Mouse (Mus musculus): Measurements from ENCODE around the gene Gm10382. TPM values are rescaled to one million over a fixed set of nuclear protein-coding genes. Genes with fewer than 3 reads are reported as not detected.

Gm10382 gene
- polyA plus RNA-seq, 1 experiment = 0.53 TPM

- TF ChIP-seq FLI1 (IDR thresholded peaks at IDR 0.05; ENCODE audit: low read length) = no peak
- no peak for TF ChIP-seq GATA1 (IDR thresholded peaks at IDR 0.05; ENCODE audit: borderline replicate concordance, low read length)
- Histone ChIP-seq H3K4me1 (peaks cover 34% of the 10 kb centered on the region), H3K4me3 (replicated peaks) (no peak overlapping the region), H3K9me3 (peaks cover 21% of the 10 kb centered on the region), H3K27me3 (replicated peaks) (peaks cover 19% of the 10 kb centered on the region), H3K36me3 (replicated peaks; ENCODE audit: low read length) (no peaks in the 10 kb centered on the region)
Observed at GRCm38 (mm10) chr5:125368156-125368555, 21.0 kb upstream of the Gm10382 start.

GRCm38 (mm10) chr5:125368568-125368967, 20.6 kb upstream of the Gm10382 start:
- TF ChIP-seq FLI1 (IDR thresholded peaks at IDR 0.05; ENCODE audit: low read length) = no peak
- no peak for TF ChIP-seq GATA1 (IDR thresholded peaks at IDR 0.05; ENCODE audit: borderline replicate concordance, low read length)
- H3K4me1 ChIP-seq = peaks cover 34% of the 10 kb centered on the region
- no peaks in the 10 kb centered on the region for H3K36me3 ChIP-seq (replicated peaks; ENCODE audit: low read length)

GRCm38 (mm10) chr5:125370950-125371693, 18.0 kb upstream of the Gm10382 start:
- Histone ChIP-seq H3K9me3 (peaks cover 22% of the 10 kb centered on the region), H3K27me3 (replicated peaks) (peaks cover 7% of the 10 kb centered on the region), H3K36me3 (replicated peaks; ENCODE audit: low read length) (no peaks in the 10 kb centered on the region), H3K4me3 (replicated peaks) (no peak overlapping the region), H3K4me1 (peaks cover 27% of the 10 kb centered on the region)
- no peak for TF ChIP-seq FLI1 (IDR thresholded peaks at IDR 0.05; ENCODE audit: low read length)
- no peak for TF ChIP-seq GATA1 (IDR thresholded peaks at IDR 0.05; ENCODE audit: borderline replicate concordance, low read length)

More at GRCm38 (mm10) chr5:125368568-125368967, 20.6 kb upstream of the Gm10382 start:
- peaks cover 17% of the 10 kb centered on the region for H3K27me3 ChIP-seq (replicated peaks)
- peaks cover 24% of the 10 kb centered on the region for H3K9me3 ChIP-seq
- H3K4me3 ChIP-seq (replicated peaks) = no peak overlapping the region

GRCm38 (mm10) chr5:125372027-125372426, 17.1 kb upstream of the Gm10382 start:
- H3K36me3 ChIP-seq (replicated peaks; ENCODE audit: low read length) = no peaks in the 10 kb centered on the region
- H3K4me3 ChIP-seq (replicated peaks) = no peak overlapping the region
- peaks cover 20% of the 10 kb centered on the region for H3K9me3 ChIP-seq
- peaks cover 27% of the 10 kb centered on the region for H3K4me1 ChIP-seq
- H3K27me3 ChIP-seq (replicated peaks) = peaks cover 7% of the 10 kb centered on the region
- TF ChIP-seq FLI1 (IDR thresholded peaks at IDR 0.05; ENCODE audit: low read length) = no peak
- no peak for TF ChIP-seq GATA1 (IDR thresholded peaks at IDR 0.05; ENCODE audit: borderline replicate concordance, low read length)

GRCm38 (mm10) chr5:125375871-125376270, 13.3 kb upstream of the Gm10382 start:
- Histone ChIP-seq H3K27me3 (replicated peaks) (peaks cover 11% of the 10 kb centered on the region), H3K4me1 (peaks cover 11% of the 10 kb centered on the region), H3K36me3 (replicated peaks; ENCODE audit: low read length) (no peaks in the 10 kb centered on the region), H3K4me3 (replicated peaks) (no peak overlapping the region), H3K9me3 (peaks cover 19% of the 10 kb centered on the region)
- TF ChIP-seq FLI1 (IDR thresholded peaks at IDR 0.05; ENCODE audit: low read length) = no peak
- TF ChIP-seq GATA1 (IDR thresholded peaks at IDR 0.05; ENCODE audit: borderline replicate concordance, low read length) = no peak

GRCm38 (mm10) chr5:125377214-125377613, 11.9 kb upstream of the Gm10382 start:
- H3K36me3 ChIP-seq (replicated peaks; ENCODE audit: low read length) = no peaks in the 10 kb centered on the region
- peaks cover 3% of the 10 kb centered on the region for H3K4me1 ChIP-seq
- H3K4me3 ChIP-seq (replicated peaks) = no peak overlapping the region
- peaks cover 6% of the 10 kb centered on the region for H3K27me3 ChIP-seq (replicated peaks)
- H3K9me3 ChIP-seq = peaks cover 14% of the 10 kb centered on the region
- TF ChIP-seq FLI1 (IDR thresholded peaks at IDR 0.05; ENCODE audit: low read length) (no peak), GATA1 (IDR thresholded peaks at IDR 0.05; ENCODE audit: borderline replicate concordance, low read length) (no peak)

- H3K27me3 ChIP-seq (replicated peaks) = peaks cover 6% of the 10 kb centered on the region
- TF ChIP-seq FLI1 (IDR thresholded peaks at IDR 0.05; ENCODE audit: low read length) (no peak), GATA1 (IDR thresholded peaks at IDR 0.05; ENCODE audit: borderline replicate concordance, low read length) (no peak)
- no peak overlapping the region for H3K4me3 ChIP-seq (replicated peaks)
- H3K4me1 ChIP-seq = peaks cover 3% of the 10 kb centered on the region; the same call in 1 of the 2 replicates
- H3K9me3 ChIP-seq = peaks cover 5% of the 10 kb centered on the region
- no peaks in the 10 kb centered on the region for H3K36me3 ChIP-seq (replicated peaks; ENCODE audit: low read length)
Observed at GRCm38 (mm10) chr5:125378919-125379318, 10.2 kb upstream of the Gm10382 start.

- Histone ChIP-seq H3K9me3 (no peaks in the 10 kb centered on the region), H3K27me3 (replicated peaks) (peaks cover 4% of the 10 kb centered on the region), H3K4me1 (peaks cover 15% of the 10 kb centered on the region), H3K36me3 (replicated peaks; ENCODE audit: low read length) (peaks cover 18% of the 10 kb centered on the region), H3K4me3 (replicated peaks) (no peak overlapping the region)
- no peak for TF ChIP-seq FLI1 (IDR thresholded peaks at IDR 0.05; ENCODE audit: low read length)
- no peak for TF ChIP-seq GATA1 (IDR thresholded peaks at IDR 0.05; ENCODE audit: borderline replicate concordance, low read length)
Observed at GRCm38 (mm10) chr5:125381954-125382672, 7.0 kb upstream of the Gm10382 start.

- Histone ChIP-seq H3K9me3 (no peaks in the 10 kb centered on the region), H3K27me3 (replicated peaks) (no peaks in the 10 kb centered on the region), H3K4me3 (replicated peaks) (no peak overlapping the region), H3K4me1 (peaks cover 12% of the 10 kb centered on the region), H3K36me3 (replicated peaks; ENCODE audit: low read length) (peaks cover 18% of the 10 kb centered on the region)
- TF ChIP-seq GATA1 (IDR thresholded peaks at IDR 0.05; ENCODE audit: borderline replicate concordance, low read length) (no peak), FLI1 (IDR thresholded peaks at IDR 0.05; ENCODE audit: low read length) (no peak)
Observed at GRCm38 (mm10) chr5:125382673-125383558, 6.2 kb upstream of the Gm10382 start.
